Mouse (Mus musculus) embryonic facial prominence, embryonic 13.5 days (tissue): ENCODE measurements around the gene Spryd7. TPM values are rescaled to one million over a fixed set of nuclear protein-coding genes. Genes with fewer than 3 reads are reported as not detected.

Experiments used
- polyA plus RNA-seq: library from polyadenylated mRNA; unstranded; fragments of >200 nt; fragmentation: Nextera tagmentation; extraction: Ambion mirVana; gene quantifications from 2 replicates; pipeline ENCODE4 v1.2.1, GENCODE M21; 2015

Spryd7 gene
- polyA plus RNA-seq, 1 experiment from 2014 or later = 16.1 TPM

Other genes starting within 250 kb of the Spryd7 start
- 0.65 and 0.69 TPM in 2 replicates for gene Arl11, start 247.1 kb downstream of the Spryd7 start, polyA plus RNA-seq
- gene Ebpl, start 196.4 kb downstream of the Spryd7 start, polyA plus RNA-seq = 15.8 and 16.0 TPM in 2 replicates
- gene Kpna3, start 117.0 kb downstream of the Spryd7 start, polyA plus RNA-seq = 52.7 and 55.0 TPM in 2 replicates
- 21.6 and 26.0 TPM in 2 replicates for gene Trim13, start 41.4 kb upstream of the Spryd7 start, polyA plus RNA-seq
- 0.77 and 0.83 TPM in 2 replicates for gene Kcnrg, start 50.6 kb upstream of the Spryd7 start, polyA plus RNA-seq